Mouse (Mus musculus) right cerebral cortex, adult 2 months (tissue): ENCODE measurements around the gene Zfp345.
A peak's percentile ranks its signal among the peaks of the same experiment; 100 is the strongest.
"Not testable (repeated sequence)": the region's sequence is repeated elsewhere in the genome, so short reads cannot be mapped to it uniquely, and the experiment has no call there.

ENCODE experiments used
- DNase-seq, 2 experiments: peaks; one replicate each; pipeline ENCODE4 v3.0.0; 2021 to 2022; ENCODE audit warnings: low spot score in 2 of 2

Gene Zfp345

GRCm38 (mm10) chr2:150484939-150485778, at the start of gene Zfp345:
Gene Zfp345 (minus strand): TSS chr2:150485091.
- DNase-seq, result peak in 1 of 2 experiments; percentile 1

DNA sequence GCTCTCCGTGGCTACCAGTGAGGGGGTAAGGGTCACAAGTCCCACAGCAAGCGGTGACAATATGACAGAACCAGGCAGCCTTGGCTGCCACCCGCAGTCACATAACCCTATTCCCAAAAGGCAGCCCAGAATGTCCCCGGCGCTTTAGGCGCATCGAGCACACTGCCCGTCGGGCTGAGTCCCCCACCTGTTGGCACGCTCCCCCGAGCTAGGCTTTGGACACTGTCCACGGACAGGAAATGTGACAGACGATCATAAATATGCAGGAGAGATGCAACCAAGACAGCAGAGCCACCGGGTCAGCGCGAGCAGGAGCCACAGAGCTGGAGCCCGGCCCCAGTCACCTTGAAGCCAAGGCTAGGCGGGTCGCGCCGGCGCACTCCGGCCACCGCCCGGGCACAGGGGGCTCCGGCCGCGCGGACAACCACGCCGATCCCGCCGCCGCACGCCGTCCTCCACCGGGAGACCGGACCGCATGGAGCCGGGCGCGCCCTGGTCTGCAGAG, 40.9 kb upstream of the Zfp345 start:
- DNase-seq, result no peak

- DNase-seq, result no peak
Observed at GRCm38 (mm10) chr2:150512837-150513236, 27.9 kb upstream of the Zfp345 start.

DNA sequence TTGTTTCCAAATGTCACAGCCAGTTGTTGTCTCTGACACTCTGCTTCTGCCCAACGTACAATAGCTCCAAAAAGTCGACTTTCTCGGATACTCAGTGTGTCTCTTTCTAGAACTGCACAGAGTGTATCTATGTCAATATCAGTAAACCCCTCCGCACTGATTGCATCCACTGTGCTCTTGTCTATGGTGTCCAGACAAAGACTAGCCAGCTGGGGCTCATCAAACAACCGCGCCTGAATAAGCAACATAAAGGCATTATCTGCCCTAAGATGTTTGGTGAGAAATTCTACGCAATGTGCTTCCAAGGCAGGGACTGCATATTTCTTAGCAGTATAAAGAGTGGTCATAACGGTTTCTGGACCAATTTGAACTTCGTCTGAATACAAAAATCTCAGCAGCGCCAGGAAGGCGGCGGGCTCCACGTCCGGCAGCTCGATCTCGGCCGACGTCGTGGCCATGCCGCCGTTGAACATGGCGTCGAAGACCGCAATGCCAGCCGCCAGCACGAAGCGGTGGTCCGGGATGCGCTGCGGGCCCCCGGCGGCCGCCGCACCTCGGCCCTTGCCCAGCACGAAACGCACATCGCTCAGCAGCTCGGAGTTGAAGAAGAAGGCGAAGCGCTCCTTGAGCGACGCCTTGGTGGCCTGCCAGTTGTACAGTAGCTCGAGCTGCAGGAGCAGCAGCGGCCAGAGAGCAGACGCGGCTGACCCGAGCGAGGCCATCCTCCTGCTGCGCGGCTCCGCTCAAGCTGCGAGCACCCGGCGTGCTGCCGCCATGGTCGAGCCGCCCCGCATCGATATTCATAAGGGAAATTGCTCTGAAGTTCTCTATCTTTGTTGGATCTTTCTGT, 15.5 kb upstream of the Zfp345 start:
- not testable (repeated sequence) for DNase-seq

GRCm38 (mm10) chr2:150493031-150493430, 8.1 kb upstream of the Zfp345 start:
- DNase-seq, result no peak

DNA sequence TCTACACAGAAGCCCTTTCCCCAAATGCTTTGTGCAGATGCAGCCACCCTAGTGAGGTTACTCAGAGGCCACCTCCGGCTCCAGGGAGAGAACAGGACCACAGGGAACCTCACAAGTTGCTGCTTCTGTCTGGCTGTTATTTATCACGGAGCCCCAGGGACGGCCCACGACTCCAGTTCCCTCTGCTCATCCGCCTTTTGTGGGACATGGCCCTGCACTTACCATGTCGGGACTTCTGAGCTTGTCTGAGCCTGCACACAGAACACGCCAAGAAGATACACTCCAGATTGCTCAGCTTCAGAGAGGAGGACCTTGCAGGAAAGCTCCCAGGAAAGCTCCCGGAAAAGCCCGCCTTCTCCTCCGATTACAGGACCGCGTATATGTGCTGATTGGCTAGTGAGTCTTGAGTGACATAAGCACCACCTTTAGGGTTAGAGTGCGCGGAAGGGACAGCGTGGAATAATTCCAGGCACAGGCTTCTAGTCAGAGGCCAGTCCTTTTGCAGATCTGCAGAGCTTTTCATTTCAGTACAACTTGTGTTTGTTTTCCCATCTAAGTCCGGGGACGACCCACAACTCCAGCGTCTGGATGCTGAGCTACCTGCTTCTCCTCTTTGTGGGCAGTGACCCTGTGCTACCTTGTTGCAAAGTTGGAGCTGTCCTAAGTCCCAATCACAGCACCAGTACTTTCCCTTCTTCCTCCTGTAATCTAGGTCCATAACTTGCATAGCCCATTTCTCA, 33.5 kb downstream of the Zfp345 start, which contains the start of gene Zfp442:
Zfp442 (minus strand) TSS at position 307 of the 740 bp plus-strand sequence.
- peak; percentile 75 to 77 for DNase-seq

- not testable (repeated sequence) for DNase-seq
Observed at GRCm38 (mm10) chr2:150439084-150439483, 45.8 kb downstream of the Zfp345 start.
